Mouse (Mus musculus) skeletal muscle tissue, postnatal 0 days (tissue): ENCODE data around the gene Gm4187. TPM values are rescaled to one million over a fixed set of nuclear protein-coding genes. Genes with fewer than 3 reads are reported as not detected.

Source experiments
- polyA plus RNA-seq: library from polyadenylated mRNA; unstranded; fragments of >200 nt; fragmentation: Nextera tagmentation; extraction: Ambion mirVana; gene quantifications from 2 replicates; pipeline ENCODE4 v1.2.1, GENCODE M21; 2015

Gm4187 gene
- polyA plus RNA-seq = not detected in 2 replicates

GRCm38 (mm10) chr7:22329617-22330016, at the start of gene Gm4187:
Gene Gm4187 (minus strand): TSS chr7:22329717.

GRCm38 (mm10) chr7:22370939-22371338, 41.4 kb upstream of the Gm4187 start, which contains the start of gene Gm8660:
Gene Gm8660 (minus strand): TSS chr7:22371039.

Other genes with a start within 250 kb of the Gm4187 start
- gene Gm16451, start 211.5 kb downstream of the Gm4187 start, polyA plus RNA-seq = not detected in 2 replicates
- not detected in 2 replicates for gene Gm10666, start 195.0 kb downstream of the Gm4187 start, polyA plus RNA-seq
- not detected in 2 replicates for gene Vmn1r142, start 165.7 kb downstream of the Gm4187 start, polyA plus RNA-seq
- not detected in 2 replicates for gene Vmn1r143, start 140.3 kb downstream of the Gm4187 start, polyA plus RNA-seq
- gene Gm8653, start 128.5 kb downstream of the Gm4187 start, polyA plus RNA-seq = not detected in 2 replicates
- gene Gm8453, start 100.2 kb downstream of the Gm4187 start, polyA plus RNA-seq = not detected in 2 replicates
- not detected in 2 replicates for gene Gm8660, start 41.3 kb upstream of the Gm4187 start, polyA plus RNA-seq
- not detected in 2 replicates for gene Vmn1r148, start 83.9 kb upstream of the Gm4187 start, polyA plus RNA-seq
- not detected in 2 replicates for gene Vmn1r149, start 108.5 kb upstream of the Gm4187 start, polyA plus RNA-seq
- gene Gm10665, start 134.4 kb upstream of the Gm4187 start, polyA plus RNA-seq = not detected in 2 replicates
- gene Vmn1r151, start 170.0 kb upstream of the Gm4187 start, polyA plus RNA-seq = not detected in 2 replicates
- not detected in 2 replicates for gene Vmn1r152, start 193.2 kb upstream of the Gm4187 start, polyA plus RNA-seq
- gene Gm8677, start 205.2 kb upstream of the Gm4187 start, polyA plus RNA-seq = not detected in 2 replicates
- not detected in 2 replicates for gene Gm4201, start 235.6 kb upstream of the Gm4187 start, polyA plus RNA-seq